Mouse (Mus musculus) stomach, postnatal 0 days (tissue): ENCODE results near the gene Spem1.

Experiments used
- CTCF ChIP-seq: IDR thresholded peaks from 2 replicates; pipeline ENCODE4 v1.5.1; 2016; ENCODE audit warnings: antibody characterized with exemption, low read depth, mild to moderate bottlenecking, moderate library complexity
- EP300 ChIP-seq: optimal IDR thresholded peaks from 2 replicates; pipeline ENCODE3; 2016; ENCODE audit warnings: antibody characterized with exemption

DNA sequence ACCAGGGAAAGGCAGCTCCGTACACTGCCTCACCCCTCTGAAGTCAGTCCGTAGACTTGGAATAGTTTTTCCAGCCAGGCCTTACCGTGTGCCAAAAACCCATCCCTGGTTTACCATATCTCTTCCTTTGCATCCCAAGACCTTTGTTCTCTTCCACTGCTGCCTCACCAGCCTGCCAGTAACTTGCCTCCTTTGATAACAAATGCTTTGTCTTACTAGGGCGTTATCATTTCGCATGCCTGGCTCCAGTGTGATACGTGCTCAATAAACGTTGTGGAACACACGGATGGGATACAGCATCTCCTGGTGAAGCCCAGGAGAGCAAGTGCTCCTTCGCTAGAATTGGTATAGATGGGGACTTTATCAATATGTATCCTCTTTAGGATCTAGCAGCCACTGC is 45.4 kb upstream of the Spem1 start:
- TF ChIP-seq CTCF (no peak), EP300 (no peak)
